In the genomic region with DNA sequence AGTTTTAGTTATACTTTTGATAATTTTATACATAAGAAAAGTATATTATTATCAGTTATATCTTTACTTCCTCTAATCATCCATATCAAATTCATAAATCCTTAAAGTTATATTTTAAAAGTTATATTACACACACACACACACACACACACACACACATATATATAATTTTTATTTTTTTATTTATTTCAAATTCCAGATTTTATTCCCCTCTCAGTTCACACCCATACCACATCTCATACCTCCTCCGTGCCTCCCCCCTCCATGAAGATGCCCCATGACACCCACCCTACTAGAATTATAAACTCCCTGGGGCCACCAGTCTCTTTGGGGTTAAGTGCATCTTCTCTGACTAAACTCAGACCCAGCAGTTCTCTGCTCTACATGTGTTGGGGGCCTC, we compare ENCODE assay signal across 19 mouse cellular contexts.
DNase-seq lines count a peak whose midpoint lies in the region; ATAC-seq lines count a peak whose summit lies in the region.
"Had no signal": no experiment of that assay in that cellular context is flagged by ENCODE, and none has a peak within 500 bp of the region (broad histone marks: within the 10 kb centered on the region; RNA-seq: fewer than 3 reads in every experiment).

No protein-coding gene starts in this region.

- no peaks in the 10 kb centered on the region for H3K9me3 ChIP-seq in embryonic facial prominence, embryonic 12.5 days
- no peaks in the 10 kb centered on the region for H3K9me3 ChIP-seq in embryonic facial prominence, embryonic 10.5 days
- no peaks in the 10 kb centered on the region for H3K9me3 ChIP-seq in neural tube, embryonic 11.5 days (ENCODE audit: control insufficient read depth, low read length)
- no peaks in the 10 kb centered on the region for H3K9me3 ChIP-seq in neural tube, embryonic 15.5 days (replicated peaks)
- H3K9me3 ChIP-seq: G1E had no signal

- H3K4me2 ChIP-seq in embryonic facial prominence, embryonic 12.5 days (replicated peaks): no peak overlapping the region
- H3K4me2 ChIP-seq in neural tube, embryonic 11.5 days (ENCODE audit: low read depth): no peak overlapping the region
- no peak overlapping the region for H3K4me2 ChIP-seq in neural tube, embryonic 15.5 days

- no peak overlapping the region for H3K4me3 ChIP-seq in embryonic facial prominence, embryonic 12.5 days
- H3K4me3 ChIP-seq in embryonic facial prominence, embryonic 10.5 days: no peak overlapping the region
- H3K4me3 ChIP-seq in neural tube, embryonic 11.5 days (ENCODE audit: low read depth, low read length): no peak overlapping the region
- H3K4me3 ChIP-seq in neural tube, embryonic 15.5 days (replicated peaks): no peak overlapping the region

- H3K27me3 ChIP-seq in embryonic facial prominence, embryonic 12.5 days: no peaks in the 10 kb centered on the region
- H3K27me3 ChIP-seq in embryonic facial prominence, embryonic 10.5 days (replicated peaks; ENCODE audit: low read depth, poor library complexity, severe bottlenecking): no peaks in the 10 kb centered on the region
- H3K27me3 ChIP-seq in neural tube, embryonic 11.5 days (ENCODE audit: control insufficient read depth, insufficient read depth, low read length): no peaks in the 10 kb centered on the region
- no peaks in the 10 kb centered on the region for H3K27me3 ChIP-seq in neural tube, embryonic 15.5 days (replicated peaks)
- H3K27me3 ChIP-seq: CH12.LX, Patski had no signal

- H3K9ac ChIP-seq in embryonic facial prominence, embryonic 12.5 days: no peak overlapping the region
- H3K9ac ChIP-seq in neural tube, embryonic 11.5 days (ENCODE audit: low read length): no peak overlapping the region
- H3K9ac ChIP-seq in neural tube, embryonic 15.5 days (replicated peaks): no peak overlapping the region

- DNase-seq in embryonic facial prominence, embryonic 10.5 days (ENCODE audit: low spot score): no peak
- DNase-seq in neural tube, embryonic 11.5 days (ENCODE audit: low spot score): no peak
- DNase-seq: adrenal gland, adult 2 months; adrenal gland, adult 8-10 months; adrenal gland, postnatal 10 days; adrenal gland, postnatal 14 days; adrenal gland, postnatal 25 days; adrenal gland, postnatal 36 days; B cell, adult 2 months; cerebellum, adult 11 months; cerebellum, adult 11-12 months; cerebellum, adult 18-20 months had no signal

- WGBS in embryonic facial prominence, embryonic 12.5 days: 94% methylated on average over 1 of the region's 1 CpGs
- 83% methylated on average over 1 of the region's 1 CpGs for WGBS in embryonic facial prominence, embryonic 10.5 days
- 94% methylated on average over 1 of the region's 1 CpGs for WGBS in neural tube, embryonic 11.5 days
- WGBS in neural tube, embryonic 15.5 days: 82% methylated on average over 1 of the region's 1 CpGs

- no peak overlapping the region for H3K27ac ChIP-seq in embryonic facial prominence, embryonic 12.5 days
- no peak overlapping the region for H3K27ac ChIP-seq in embryonic facial prominence, embryonic 10.5 days (replicated peaks)
- no peak overlapping the region for H3K27ac ChIP-seq in neural tube, embryonic 11.5 days (ENCODE audit: low read depth, low read length)
- no peak overlapping the region for H3K27ac ChIP-seq in neural tube, embryonic 15.5 days (replicated peaks)

- H3K4me1 ChIP-seq in embryonic facial prominence, embryonic 12.5 days: no peaks in the 10 kb centered on the region
- H3K4me1 ChIP-seq in embryonic facial prominence, embryonic 10.5 days: no peaks in the 10 kb centered on the region
- H3K4me1 ChIP-seq in neural tube, embryonic 11.5 days (ENCODE audit: control insufficient read depth, insufficient read depth, low read length): no peaks in the 10 kb centered on the region
- no peaks in the 10 kb centered on the region for H3K4me1 ChIP-seq in neural tube, embryonic 15.5 days

- 0 out of 2 replicates have a peak, but pooled peaks have one; percentile 56 for ATAC-seq in embryonic facial prominence, embryonic 12.5 days (ENCODE audit: insufficient number of reproducible peaks, insufficient read depth, low FRiP score, low TSS enrichment)
- ATAC-seq in neural tube, embryonic 11.5 days (ENCODE audit: insufficient read depth, low FRiP score, low TSS enrichment): peak; percentile 55
- ATAC-seq in neural tube, embryonic 15.5 days (ENCODE audit: low FRiP score): no peak
- ATAC-seq: activated CD4-positive, CD25-positive, alpha-beta regulatory T cell, adult 4 months; CD4-positive, CD25-positive, alpha-beta regulatory T cell, adult 4 months; Patski had no signal

- H3K36me3 ChIP-seq in embryonic facial prominence, embryonic 12.5 days: no peaks in the 10 kb centered on the region
- no peaks in the 10 kb centered on the region for H3K36me3 ChIP-seq in embryonic facial prominence, embryonic 10.5 days (replicated peaks)
- H3K36me3 ChIP-seq in neural tube, embryonic 11.5 days (ENCODE audit: control insufficient read depth, insufficient read depth, low read length): no peaks in the 10 kb centered on the region
- H3K36me3 ChIP-seq in neural tube, embryonic 15.5 days: no peaks in the 10 kb centered on the region
- H3K36me3 ChIP-seq: G1E had no signal
